Mouse (Mus musculus): ENCODE data around the gene Mllt10. TPM values are rescaled to one million over a fixed set of nuclear protein-coding genes. Genes with fewer than 3 reads are reported as not detected.

The Mllt10 gene
- total and polyA plus RNA-seq, 3 experiments, result 20.6 to 32.8 (median 32.5) TPM

GRCm38 (mm10) chr2:18232883-18233567, 178.0 kb downstream of the Mllt10 start:
- Histone ChIP-seq H3K36me3 (ENCODE audit: control insufficient read depth, insufficient read depth, low read length) (no peaks in the 10 kb centered on the region), H3K27ac (no peak overlapping the region), H3K27me3 (ENCODE audit: control insufficient read depth, insufficient read depth, low read length) (no peaks in the 10 kb centered on the region), H3K4me1 (ENCODE audit: control insufficient read depth, insufficient read depth, low read length) (no peaks in the 10 kb centered on the region; the same call in 1 of the 2 replicates), H3K9ac (ENCODE audit: low read depth, low read length) (no peak overlapping the region), H3K79me2 (replicated peaks; ENCODE audit: control insufficient read depth, insufficient read depth, low read length) (no peaks in the 10 kb centered on the region), H3K4me3 (no peak overlapping the region)
- TF ChIP-seq CTCF (IDR thresholded peaks at IDR 0.05) (no peak), POLR2A (IDR thresholded peaks at IDR 0.05; ENCODE audit: insufficient read depth, low read depth, low read length) (no peak), EP300 (IDR thresholded peaks at IDR 0.05; ENCODE audit: insufficient read depth, low read depth, low read length) (no peak)
- DNase-seq, result no peak
- intact Hi-C loops (cut with DNase I), result no loop called here
- 49% methylated on average over 5 of the region's 5 CpGs for WGBS

GRCm38 (mm10) chr2:18235524-18235923, 180.5 kb downstream of the Mllt10 start:
- TF ChIP-seq CTCF (IDR thresholded peaks at IDR 0.05) (no peak), POLR2A (IDR thresholded peaks at IDR 0.05; ENCODE audit: insufficient read depth, low read depth, low read length) (no peak), EP300 (IDR thresholded peaks at IDR 0.05; ENCODE audit: insufficient read depth, low read depth, low read length) (no peak)

GRCm38 (mm10) chr2:18249224-18249623, 194.2 kb downstream of the Mllt10 start:
- 80% methylated on average over 3 of the region's 3 CpGs for WGBS
- intact Hi-C loops (cut with DNase I), result no loop called here
- H3K36me3 ChIP-seq (ENCODE audit: control insufficient read depth, insufficient read depth, low read length), result no peaks in the 10 kb centered on the region
- no peak overlapping the region for H3K27ac ChIP-seq
- H3K4me1 ChIP-seq (ENCODE audit: control insufficient read depth, insufficient read depth, low read length), result no peaks in the 10 kb centered on the region
- H3K79me2 ChIP-seq (replicated peaks; ENCODE audit: control insufficient read depth, insufficient read depth, low read length), result no peaks in the 10 kb centered on the region
- no peaks in the 10 kb centered on the region for H3K27me3 ChIP-seq (ENCODE audit: control insufficient read depth, insufficient read depth, low read length)
- TF ChIP-seq POLR2A (IDR thresholded peaks at IDR 0.05; ENCODE audit: insufficient read depth, low read depth, low read length), result no peak
- no peak for TF ChIP-seq CTCF (IDR thresholded peaks at IDR 0.05)
- TF ChIP-seq EP300 (IDR thresholded peaks at IDR 0.05; ENCODE audit: insufficient read depth, low read depth, low read length), result no peak
- DNase-seq, result no peak
- H3K4me3 ChIP-seq, result no peak overlapping the region
- H3K9ac ChIP-seq (ENCODE audit: low read depth, low read length), result no peak overlapping the region

More at GRCm38 (mm10) chr2:18235524-18235923, 180.5 kb downstream of the Mllt10 start:
- Histone ChIP-seq H3K36me3 (ENCODE audit: control insufficient read depth, insufficient read depth, low read length) (no peaks in the 10 kb centered on the region), H3K4me1 (ENCODE audit: control insufficient read depth, insufficient read depth, low read length) (no peaks in the 10 kb centered on the region), H3K9ac (ENCODE audit: low read depth, low read length) (no peak overlapping the region), H3K4me3 (no peak overlapping the region), H3K27me3 (ENCODE audit: control insufficient read depth, insufficient read depth, low read length) (no peaks in the 10 kb centered on the region), H3K79me2 (replicated peaks; ENCODE audit: control insufficient read depth, insufficient read depth, low read length) (no peaks in the 10 kb centered on the region), H3K27ac (no peak overlapping the region)
- WGBS, result 54% methylated on average over 5 of the region's 5 CpGs
- no peak for DNase-seq
- intact Hi-C loops (cut with DNase I), result no loop called here

Small RNA genes within 50 kb of the gene (microRNA-seq; reads per million reads assigned to microRNA genes)
- gene Gm23638 (0 reads per million in 2 experiments), gene Mir7655 (1.1 to 1.5 reads per million in 2 experiments)

Other genes starting within 250 kb of the Mllt10 start
- gene H2al2a, start 58.3 kb upstream of the Mllt10 start, total RNA-seq (2021), result not detected
- 0.51 TPM in 1 of 2 replicates, not detected in the other for gene H2al2a, start 58.3 kb upstream of the Mllt10 start, polyA plus RNA-seq (2012; rRNA removed)
- gene A930004D18Rik, start 17.5 kb upstream of the Mllt10 start, total RNA-seq (2021), result 1 to 10 TPM; 3.4 to 4.5 TPM
- gene A930004D18Rik, start 17.5 kb upstream of the Mllt10 start, polyA plus RNA-seq (2012; rRNA removed), result 2.2 and 3.9 TPM in 2 replicates
- 1 to 10 TPM; 1.7 to 4.5 TPM for gene Skida1, start 6.2 kb upstream of the Mllt10 start, total RNA-seq (2021)
- gene Skida1, start 6.2 kb upstream of the Mllt10 start, polyA plus RNA-seq (2012; rRNA removed), result 2.0 and 3.7 TPM in 2 replicates